Mouse (Mus musculus) limb, embryonic 11.5 days (tissue): Measurements from ENCODE around the gene Uba52. TPM values are rescaled to one million over a fixed set of nuclear protein-coding genes. Genes with fewer than 3 reads are reported as not detected.

ENCODE experiments used
- ATAC-seq: fragments of 200-750 bp; cut with Nextera tagmentation; 2 replicates; pipeline ENCODE4 v1.8.0; 2017; ENCODE audit warnings: low read depth; ENCODE audit not compliant: insufficient number of reproducible peaks, low FRiP score, low TSS enrichment
- DNase-seq: peaks from one replicate; pipeline ENCODE4 v3.0.0-alpha.2; 2015; ENCODE audit warnings: low spot score
- H3K27ac ChIP-seq: fragments of 300-500 bp; sonication (generic); replicated peaks from 2 replicates; pipeline ENCODE4 v1.5.1; 2014; ENCODE audit warnings: low read depth, mild to moderate bottlenecking, low read length
- H3K27me3 ChIP-seq: fragments of 300-500 bp; sonication (generic); 2 replicates; pipeline ENCODE4 v1.6.1; 2014; ENCODE audit warnings: mild to moderate bottlenecking, low read length, mixed read lengths; ENCODE audit not compliant: control insufficient read depth, insufficient read depth
- H3K36me3 ChIP-seq: fragments of 300-500 bp; sonication (generic); 2 replicates; pipeline ENCODE4 v1.6.1; 2014; ENCODE audit warnings: mild to moderate bottlenecking, low read length, moderate library complexity, mixed read lengths; ENCODE audit not compliant: control insufficient read depth, insufficient read depth
- H3K4me1 ChIP-seq: fragments of 300-500 bp; sonication (generic); 2 replicates; pipeline ENCODE4 v1.6.1; 2014; ENCODE audit warnings: low read length, mixed read lengths; ENCODE audit not compliant: control insufficient read depth, insufficient read depth
- H3K4me2 ChIP-seq: fragments of 300-500 bp; sonication (generic); 2 replicates; pipeline ENCODE4 v1.6.1; 2014; ENCODE audit warnings: low read depth, mild to moderate bottlenecking, moderate library complexity; ENCODE audit not compliant: severe bottlenecking
- H3K4me3 ChIP-seq: fragments of 300-500 bp; sonication (generic); 2 replicates; pipeline ENCODE4 v1.5.1; 2014; ENCODE audit warnings: low read depth, low read length
- H3K9ac ChIP-seq: fragments of 300-500 bp; sonication (generic); 2 replicates; pipeline ENCODE4 v1.6.1; 2014; ENCODE audit warnings: mild to moderate bottlenecking, low read length
- H3K9me3 ChIP-seq: fragments of 300-500 bp; sonication (generic); 2 replicates; pipeline ENCODE4 v1.6.1; 2016; ENCODE audit warnings: low read length; ENCODE audit not compliant: control insufficient read depth
- WGBS: fragments of 180-500 bp; shearing (Covaris S2); extraction: QIAGEN DNeasy Blood & Tissue Kit; methylation state at CpG from one replicate; pipeline ENCODE4 v1.1.7; 2014; 5-methylcytosine and 5-hydroxymethylcytosine counted together
- polyA plus RNA-seq: library from polyadenylated mRNA; unstranded; fragments of >200 nt; fragmentation: Nextera tagmentation; extraction: Ambion mirVana; gene quantifications from 2 replicates; pipeline ENCODE4 v1.2.1, GENCODE M21; 2014

Uba52 gene
- polyA plus RNA-seq, 1 experiment from 2014 or later: 926 TPM

DNA sequence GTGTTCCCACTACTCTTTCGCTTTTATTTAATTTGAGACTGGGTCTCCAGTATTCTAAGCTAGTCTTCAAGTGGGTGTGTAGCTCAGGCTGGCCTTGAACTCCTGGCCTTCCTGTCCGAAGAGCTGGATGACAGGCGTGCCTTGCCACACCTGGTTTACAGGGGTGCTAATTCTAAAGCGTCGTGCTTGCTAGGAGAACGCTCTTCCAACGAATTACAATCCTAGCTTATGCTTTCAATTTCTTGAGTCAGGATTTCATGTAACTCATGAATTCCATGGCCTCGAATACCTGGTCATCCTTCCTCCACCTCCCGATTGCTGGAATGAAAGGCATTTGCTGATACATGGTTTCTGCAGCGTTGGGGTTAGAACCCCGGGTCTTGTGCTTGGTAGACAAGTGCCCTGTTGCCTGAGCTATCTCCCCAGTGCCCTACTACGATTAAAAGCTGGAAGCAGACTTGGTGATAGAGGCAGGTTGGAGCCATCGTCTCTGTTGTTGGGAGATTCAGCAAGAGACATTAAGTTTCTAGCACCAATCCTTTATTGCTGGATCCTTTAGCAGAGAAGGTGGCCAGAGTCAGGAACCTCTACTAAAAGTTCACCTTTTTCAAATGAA lies 17.7 kb upstream of the Uba52 start:
- no peaks in the 10 kb centered on the region for H3K27me3 ChIP-seq
- DNase-seq: no peak
- H3K36me3 ChIP-seq: peaks cover 24% of the 10 kb centered on the region
- 31% methylated on average over 13 of the region's 13 CpGs for WGBS
- H3K9me3 ChIP-seq: no peaks in the 10 kb centered on the region
- ATAC-seq: no peak
- H3K27ac ChIP-seq: peak overlapping the region; percentile 72
- no peaks in the 10 kb centered on the region; the same call in 1 of the 2 replicates for H3K4me1 ChIP-seq
- peak overlapping the region; percentile 85 for H3K4me3 ChIP-seq
- peak overlapping the region; percentile 81 for H3K4me2 ChIP-seq
- peak overlapping the region; percentile 94 for H3K9ac ChIP-seq

DNA sequence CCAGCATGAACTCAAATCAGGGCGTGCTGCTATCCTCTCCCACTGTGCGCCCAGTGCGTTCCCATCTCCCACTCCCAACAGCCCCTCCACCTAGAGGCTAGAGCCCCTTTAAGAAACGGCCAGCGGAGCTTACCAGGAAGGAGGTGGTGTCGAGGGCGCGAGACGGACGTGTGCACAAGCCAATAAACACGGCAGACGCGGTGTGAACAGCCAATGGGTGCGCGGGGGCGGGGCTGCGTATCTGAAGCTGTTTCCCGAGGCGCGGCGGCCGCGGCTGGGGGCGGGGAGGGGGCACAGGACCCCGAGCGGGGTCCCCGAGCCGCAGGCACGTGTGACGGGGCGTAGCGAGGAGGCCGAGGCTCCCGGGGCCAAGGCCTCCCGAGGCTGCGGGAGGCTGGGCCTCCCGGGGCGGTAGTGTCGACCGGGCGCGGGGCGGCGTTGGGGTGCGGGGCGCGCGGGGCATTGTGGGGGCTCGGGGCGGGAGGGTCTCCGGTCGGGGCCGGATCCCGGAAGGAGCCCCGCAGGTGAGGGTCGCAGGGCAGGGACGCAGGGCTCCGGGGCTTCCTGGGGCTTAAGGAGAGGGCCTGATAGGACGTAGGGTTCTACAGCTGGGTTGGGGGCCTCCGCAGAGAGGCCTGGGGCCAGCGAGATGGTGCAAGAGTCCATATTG lies 17.0 kb upstream of the Uba52 start, which contains the start of the genes Fkbp8 and Kxd1:
Gene Fkbp8 (plus strand): TSS at position 213 of the 670 bp plus-strand sequence.
Gene Kxd1 (minus strand): TSS at position 445 of the 670 bp plus-strand sequence.
- Histone ChIP-seq H3K27ac (peak within 1 kb of the TSS; percentile 72), H3K27me3 (no peaks in the 10 kb centered on the region), H3K36me3 (peaks cover 24% of the 10 kb centered on the region), H3K4me1 (no peaks in the 10 kb centered on the region; the same call in 1 of the 2 replicates), H3K4me2 (peak within 1 kb of the TSS; percentile 81), H3K9ac (peak within 1 kb of the TSS; percentile 94), H3K4me3 (peak within 1 kb of the TSS; percentile 85), H3K9me3 (no peaks in the 10 kb centered on the region)
- DNase-seq (peak; percentile 99), ATAC-seq (peak; percentile 86)
- WGBS: under 1% methylated on average over 61 of the region's 61 CpGs

DNA sequence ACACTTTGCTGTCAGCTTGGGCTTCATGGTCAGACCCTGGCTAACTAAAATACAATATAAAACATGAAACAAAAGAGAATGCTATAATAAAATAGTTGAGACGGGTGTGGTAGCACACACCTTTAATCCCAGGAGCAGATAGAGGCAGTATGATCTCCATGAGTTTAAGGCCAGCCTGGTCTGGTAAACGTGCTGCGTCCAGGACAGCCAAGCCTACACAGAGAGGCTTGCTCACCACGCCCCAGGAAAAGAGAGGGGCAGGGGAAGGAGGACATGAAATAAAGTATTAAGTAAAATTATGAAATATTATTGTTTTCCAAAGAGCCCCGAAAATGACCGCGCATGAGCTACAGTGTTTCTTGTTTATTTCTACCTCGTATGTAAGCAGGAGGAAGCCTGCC lies 16.5 kb upstream of the Uba52 start:
- H3K27ac ChIP-seq: no peak overlapping the region

DNA sequence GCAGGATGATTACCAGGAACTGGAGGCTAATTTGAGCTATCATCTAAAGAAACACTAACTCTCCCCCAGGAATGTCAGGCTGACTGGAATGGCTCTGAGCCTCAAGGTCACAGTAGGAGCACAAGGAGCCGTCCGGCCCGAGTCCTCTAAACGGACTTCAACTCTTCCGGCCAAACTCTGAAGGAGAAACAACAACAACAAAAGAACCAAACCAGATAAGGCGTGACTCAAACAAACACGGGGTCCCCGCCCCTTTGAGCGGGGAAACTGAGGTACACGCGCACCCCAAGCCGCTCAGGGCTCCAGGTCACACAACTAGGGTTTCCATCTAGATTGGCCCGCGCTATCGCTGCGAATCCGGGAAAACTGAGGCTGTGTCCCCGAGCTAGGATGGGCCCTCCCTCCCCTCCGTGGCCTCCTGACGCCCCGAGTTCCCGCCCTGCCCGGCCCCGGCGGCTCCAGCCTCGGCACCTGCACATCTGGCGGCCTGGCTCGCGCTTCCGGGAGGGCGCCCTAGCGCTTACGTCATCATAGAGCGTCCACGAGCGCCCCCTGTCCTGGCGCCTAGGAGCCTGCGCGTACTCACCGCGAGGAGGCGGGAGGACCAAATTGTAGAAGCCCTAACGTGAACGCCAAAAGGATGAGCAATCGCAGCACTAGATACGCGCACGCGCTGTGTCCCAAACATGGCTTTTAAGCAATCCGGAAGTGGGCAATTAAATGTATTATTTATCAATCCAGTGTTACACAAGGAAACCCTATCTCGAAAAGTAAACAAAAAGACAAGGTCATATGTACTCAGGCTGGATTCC lies 12.2 kb upstream of the Uba52 start:
- Histone ChIP-seq H3K4me2 (peak overlapping the region; percentile 72), H3K4me1 (peaks cover 4% of the 10 kb centered on the region; the same call in 1 of the 2 replicates), H3K27ac (peak overlapping the region; percentile 71), H3K4me3 (peak overlapping the region; percentile 68), H3K9ac (peak overlapping the region; percentile 77), H3K36me3 (no peaks in the 10 kb centered on the region), H3K27me3 (no peaks in the 10 kb centered on the region), H3K9me3 (no peaks in the 10 kb centered on the region)
- DNase-seq: peak; percentile 97
- under 1% methylated on average over 51 of the region's 51 CpGs for WGBS
- peak; percentile 81 for ATAC-seq

More for the DNA sequence above, 16.5 kb upstream of the Uba52 start:
- ATAC-seq (no peak), DNase-seq (no peak)
- peak overlapping the region; percentile 85 for H3K4me3 ChIP-seq
- no peaks in the 10 kb centered on the region for H3K9me3 ChIP-seq
- 2% methylated on average over 8 of the region's 8 CpGs for WGBS
- H3K9ac ChIP-seq: peak overlapping the region; percentile 66
- H3K36me3 ChIP-seq: peaks cover 19% of the 10 kb centered on the region
- H3K27me3 ChIP-seq: no peaks in the 10 kb centered on the region
- H3K4me1 ChIP-seq: peaks cover 4% of the 10 kb centered on the region
- H3K4me2 ChIP-seq: peak overlapping the region; percentile 81

DNA sequence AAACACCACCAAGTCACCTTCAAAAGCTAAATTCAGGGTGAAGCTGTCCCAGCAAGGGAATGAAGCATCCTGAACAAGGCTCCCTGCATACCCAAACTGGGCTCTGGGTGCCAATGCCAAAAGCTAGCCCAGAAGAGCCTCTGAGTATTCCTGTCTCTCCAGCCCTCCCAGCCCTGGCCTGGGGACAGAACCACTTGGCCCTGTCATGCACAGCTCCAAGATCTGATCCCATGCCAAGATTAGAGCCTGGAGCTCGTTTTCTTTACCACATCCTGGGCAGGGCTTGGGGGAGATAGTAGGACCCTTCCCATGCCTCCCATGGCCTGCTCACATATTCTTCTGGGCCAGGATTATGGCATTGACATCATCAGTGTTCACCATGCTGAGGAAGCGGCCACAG lies 9.0 kb upstream of the Uba52 start:
- Histone ChIP-seq H3K4me1 (peaks cover 4% of the 10 kb centered on the region; the same call in 1 of the 2 replicates), H3K9ac (no peak overlapping the region), H3K4me2 (no peak overlapping the region), H3K9me3 (no peaks in the 10 kb centered on the region), H3K27ac (no peak overlapping the region), H3K27me3 (no peaks in the 10 kb centered on the region), H3K36me3 (no peaks in the 10 kb centered on the region), H3K4me3 (no peak overlapping the region)
- ATAC-seq: no peak
- no peak for DNase-seq
- 71% methylated on average over 2 of the region's 2 CpGs for WGBS

DNA sequence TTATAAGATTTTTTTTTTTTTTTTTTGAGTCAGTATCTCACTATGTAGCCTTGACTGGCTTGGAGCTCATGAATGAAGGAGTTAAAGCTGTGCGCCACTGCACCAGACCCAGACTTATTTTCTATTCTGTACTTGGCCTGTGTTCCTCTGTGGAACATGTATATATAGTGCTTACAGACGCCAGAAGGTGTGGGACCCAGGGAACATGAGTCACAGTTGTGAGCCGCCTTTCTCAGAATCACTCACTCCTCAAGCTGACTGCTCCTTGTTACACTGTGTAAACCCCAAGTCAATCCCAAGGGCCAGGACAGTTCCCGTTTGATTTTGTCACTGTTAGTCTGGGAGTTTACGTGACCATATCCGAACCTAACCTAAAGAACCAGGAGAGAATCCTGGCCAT lies 8.4 kb upstream of the Uba52 start:
- ATAC-seq: no peak

DNA sequence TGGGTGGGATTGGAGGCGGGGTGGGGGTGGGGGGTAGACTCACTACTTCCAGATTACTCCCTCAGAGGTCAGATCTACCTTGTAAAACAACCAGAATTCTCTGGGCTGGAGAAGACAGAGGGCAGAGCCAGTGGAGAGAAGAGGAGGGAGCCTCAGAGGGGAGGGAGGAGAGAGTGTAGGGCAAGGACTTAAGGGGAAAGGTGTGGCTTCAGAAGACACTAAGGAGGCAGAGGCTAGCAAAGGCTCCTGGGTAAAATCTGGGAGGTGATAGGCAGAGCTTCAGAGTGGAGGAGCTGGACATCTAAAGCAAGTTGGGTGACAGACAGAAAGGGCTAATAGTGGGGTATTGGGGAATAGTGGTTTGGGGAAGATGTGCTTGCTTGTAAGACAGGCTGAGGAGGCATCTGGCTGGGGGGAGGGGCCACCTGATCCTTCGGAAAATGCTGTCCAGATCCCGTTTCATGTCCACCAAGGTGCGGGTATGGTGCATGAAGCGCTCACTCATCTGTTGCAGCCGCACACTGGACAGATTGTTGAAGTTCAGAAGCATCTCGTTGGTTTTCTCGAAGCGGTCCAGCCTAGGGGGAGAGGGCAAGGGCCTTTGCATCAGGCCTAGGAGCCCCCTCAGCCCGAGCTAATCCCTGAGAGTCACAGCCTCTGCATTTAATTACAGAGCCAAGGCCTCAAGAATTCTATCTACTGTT lies 7.5 kb upstream of the Uba52 start:
- Histone ChIP-seq H3K9ac (no peak overlapping the region), H3K27ac (no peak overlapping the region), H3K4me3 (no peak overlapping the region), H3K4me1 (peaks cover 4% of the 10 kb centered on the region; the same call in 1 of the 2 replicates), H3K4me2 (no peak overlapping the region), H3K9me3 (no peaks in the 10 kb centered on the region), H3K27me3 (no peaks in the 10 kb centered on the region), H3K36me3 (no peaks in the 10 kb centered on the region; the same call in 1 of the 2 replicates)
- ATAC-seq (no peak), DNase-seq (no peak)
- 69% methylated on average over 10 of the region's 10 CpGs for WGBS

More for the DNA sequence above, 8.4 kb upstream of the Uba52 start:
- 92% methylated on average over 6 of the region's 6 CpGs for WGBS
- Histone ChIP-seq H3K4me1 (peaks cover 4% of the 10 kb centered on the region; the same call in 1 of the 2 replicates), H3K27me3 (no peaks in the 10 kb centered on the region), H3K9ac (no peak overlapping the region), H3K4me2 (no peak overlapping the region), H3K4me3 (no peak overlapping the region), H3K27ac (no peak overlapping the region), H3K36me3 (no peaks in the 10 kb centered on the region), H3K9me3 (no peaks in the 10 kb centered on the region)
- DNase-seq: no peak
